Mouse (Mus musculus) left cerebral cortex, adult 18-20 months (tissue): ENCODE measurements around the gene Gm597. TPM values are rescaled to one million over a fixed set of nuclear protein-coding genes. Genes with fewer than 3 reads are reported as not detected.

ENCODE experiments used
- DNase-seq, 2 experiments: peaks; one replicate each; pipeline ENCODE4 v3.0.0; 2021 to 2022; ENCODE audit warnings: low spot score in 2 of 2, mixed read lengths in 1 of 2
- long read RNA-seq, 2 experiments: library from polyadenylated mRNA; stranded (forward); transcript quantifications; one replicate each; pipeline ENCODE4 v2.0.0; 2021
- total RNA-seq, 2 experiments: library from RNA; stranded (reverse); gene quantifications; 2 replicates each; pipeline ENCODE4 v1.2.3; 2021

Gene Gm597
- total RNA-seq, result not detected
- long read RNA-seq, experiment 1, result 0 reads
- long read RNA-seq, experiment 2, result 0 reads

GRCm38 (mm10) chr1:28780152-28780551, at the start of gene Gm597:
Gene Gm597 (minus strand): TSS chr1:28780252.
- no peak for DNase-seq

GRCm38 (mm10) chr1:28807689-28808088, 27.6 kb upstream of the Gm597 start:
- DNase-seq, result no peak

- peak in 1 of 2 experiments; percentile 9 for DNase-seq
Measured at GRCm38 (mm10) chr1:28806618-28807017, 26.6 kb upstream of the Gm597 start.

DNA sequence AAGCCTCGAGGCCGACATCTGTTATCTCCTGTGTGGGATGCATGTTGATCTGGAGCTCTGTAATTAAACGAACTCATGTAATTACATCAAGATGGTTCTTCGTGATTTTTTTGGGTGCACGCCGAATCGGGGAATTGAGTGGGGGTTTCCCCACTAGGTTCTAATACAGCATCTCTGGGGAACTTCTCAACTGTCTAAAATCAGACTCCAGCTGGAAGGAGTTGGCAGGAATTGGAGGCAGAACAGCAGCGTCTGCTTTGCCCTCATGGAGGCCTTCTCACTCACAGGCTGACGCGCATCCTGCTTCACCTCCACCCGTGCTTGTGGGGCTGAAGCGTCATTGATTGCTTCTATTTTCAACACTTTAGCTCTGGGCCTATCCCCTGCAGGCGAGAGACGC, 20.8 kb upstream of the Gm597 start:
- DNase-seq, result no peak
